Mouse (Mus musculus) midbrain, embryonic 13.5 days (tissue): ENCODE measurements at regions not wholly inside any gene's neighbourhood (a gene's known extent, or its start where the extent isn't known, plus 50 kb on each side); places are given as distances from the start of the nearest gene placed in this dataset.

Experiments
- ATAC-seq: fragments of 200-750 bp; cut with Nextera tagmentation; 2 replicates; pipeline ENCODE4 v1.8.0; 2017; ENCODE audit warnings: mild to moderate bottlenecking, moderate TSS enrichment, moderate library complexity
- H3K27ac ChIP-seq: fragments of 300-500 bp; sonication (generic); 2 replicates; pipeline ENCODE4 v1.5.1; 2015; ENCODE audit warnings: inconsistent platforms, mild to moderate bottlenecking, moderate library complexity
- H3K27me3 ChIP-seq: fragments of 300-500 bp; sonication (generic); 2 replicates; pipeline ENCODE4 v1.6.1; 2015; ENCODE audit warnings: mild to moderate bottlenecking, inconsistent platforms
- H3K36me3 ChIP-seq: fragments of 300-500 bp; sonication (generic); 2 replicates; pipeline ENCODE4 v1.6.1; 2015; ENCODE audit warnings: mild to moderate bottlenecking, inconsistent platforms
- H3K4me1 ChIP-seq: fragments of 300-500 bp; sonication (generic); replicated peaks from 2 replicates; pipeline ENCODE4 v1.6.1; 2015; ENCODE audit warnings: inconsistent platforms
- H3K4me2 ChIP-seq: fragments of 300-500 bp; sonication (generic); replicated peaks from 2 replicates; pipeline ENCODE4 v1.6.1; 2015; ENCODE audit warnings: moderate library complexity, mild to moderate bottlenecking, inconsistent platforms
- H3K4me3 ChIP-seq: fragments of 300-500 bp; sonication (generic); replicated peaks from 2 replicates; pipeline ENCODE4 v1.5.1; 2015; ENCODE audit warnings: mild to moderate bottlenecking, inconsistent platforms
- H3K9ac ChIP-seq: fragments of 300-500 bp; sonication (generic); replicated peaks from 2 replicates; pipeline ENCODE4 v1.6.1; 2015; ENCODE audit warnings: mild to moderate bottlenecking, inconsistent platforms
- H3K9me3 ChIP-seq: fragments of 300-500 bp; sonication (generic); 2 replicates; pipeline ENCODE4 v1.6.1; 2016; ENCODE audit warnings: mild to moderate bottlenecking, inconsistent platforms
- WGBS: fragments of 180-500 bp; shearing (Covaris S2); methylation state at CpG from one replicate; pipeline ENCODE4 v1.1.7; 2015; 5-methylcytosine and 5-hydroxymethylcytosine counted together

DNA sequence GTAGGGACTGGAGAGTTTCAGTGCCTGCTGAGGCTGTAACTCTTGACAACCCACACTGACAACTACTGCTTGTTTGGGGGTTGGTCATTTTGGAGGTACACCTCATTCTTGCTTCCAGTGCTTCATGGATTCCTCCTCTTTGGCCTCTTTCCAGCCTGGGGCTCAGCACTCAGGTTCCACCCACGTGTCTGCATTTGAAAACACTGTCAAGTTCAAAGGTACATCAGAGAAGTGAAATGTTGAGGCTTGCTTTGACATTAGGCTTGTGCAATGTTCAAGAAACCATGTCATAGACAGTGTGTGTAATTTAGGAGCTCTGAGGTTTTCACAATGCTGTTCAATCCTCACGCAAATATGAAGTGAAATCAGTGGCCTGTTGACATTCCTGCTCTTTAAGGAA, 304.5 kb downstream of the Sox11 start:
- Histone ChIP-seq H3K27ac (no peak overlapping the region), H3K4me1 (no peaks in the 10 kb centered on the region), H3K9me3 (no peaks in the 10 kb centered on the region), H3K27me3 (no peaks in the 10 kb centered on the region), H3K4me2 (no peak overlapping the region), H3K36me3 (no peaks in the 10 kb centered on the region), H3K9ac (no peak overlapping the region), H3K4me3 (no peak overlapping the region)
- WGBS: 77% methylated on average over 2 of the region's 2 CpGs
- no peak for ATAC-seq

- H3K36me3 ChIP-seq: no peaks in the 10 kb centered on the region
- peak; percentile 34; the same call in 1 of the 2 replicates for ATAC-seq
- peak overlapping the region; percentile 82 for H3K27ac ChIP-seq
- WGBS: 65% methylated on average over 4 of the region's 4 CpGs
- no peak overlapping the region for H3K4me3 ChIP-seq
- H3K9me3 ChIP-seq: no peaks in the 10 kb centered on the region
- no peak overlapping the region for H3K4me2 ChIP-seq
- H3K9ac ChIP-seq: no peak overlapping the region
- peaks cover 21% of the 10 kb centered on the region for H3K4me1 ChIP-seq
- H3K27me3 ChIP-seq: no peaks in the 10 kb centered on the region
Observed at GRCm38 (mm10) chr12:27019751-27020150, 322.6 kb downstream of the Sox11 start.

- Histone ChIP-seq H3K4me1 (peaks cover 21% of the 10 kb centered on the region), H3K9ac (no peak overlapping the region), H3K4me2 (no peak overlapping the region; the same call in 1 of the 2 replicates), H3K4me3 (no peak overlapping the region), H3K27ac (peak overlapping the region; percentile 82), H3K9me3 (no peaks in the 10 kb centered on the region), H3K27me3 (no peaks in the 10 kb centered on the region), H3K36me3 (no peaks in the 10 kb centered on the region)
- WGBS: 42% methylated on average over 7 of the region's 7 CpGs
- 0 out of 2 replicates have a peak, but pooled peaks have one; percentile 58 for ATAC-seq
Observed at GRCm38 (mm10) chr12:27018366-27018765, 324.0 kb downstream of the Sox11 start.

GRCm38 (mm10) chr12:26999287-26999686, 343.1 kb downstream of the Sox11 start:
- Histone ChIP-seq H3K4me3 (no peak overlapping the region), H3K4me2 (no peak overlapping the region), H3K27me3 (no peaks in the 10 kb centered on the region), H3K4me1 (0 out of 2 replicates have a peak, but pooled peaks cover 3% of the 10 kb centered on the region), H3K9ac (no peak overlapping the region), H3K27ac (no peak overlapping the region), H3K9me3 (no peaks in the 10 kb centered on the region), H3K36me3 (no peaks in the 10 kb centered on the region)
- no peak for ATAC-seq

DNA sequence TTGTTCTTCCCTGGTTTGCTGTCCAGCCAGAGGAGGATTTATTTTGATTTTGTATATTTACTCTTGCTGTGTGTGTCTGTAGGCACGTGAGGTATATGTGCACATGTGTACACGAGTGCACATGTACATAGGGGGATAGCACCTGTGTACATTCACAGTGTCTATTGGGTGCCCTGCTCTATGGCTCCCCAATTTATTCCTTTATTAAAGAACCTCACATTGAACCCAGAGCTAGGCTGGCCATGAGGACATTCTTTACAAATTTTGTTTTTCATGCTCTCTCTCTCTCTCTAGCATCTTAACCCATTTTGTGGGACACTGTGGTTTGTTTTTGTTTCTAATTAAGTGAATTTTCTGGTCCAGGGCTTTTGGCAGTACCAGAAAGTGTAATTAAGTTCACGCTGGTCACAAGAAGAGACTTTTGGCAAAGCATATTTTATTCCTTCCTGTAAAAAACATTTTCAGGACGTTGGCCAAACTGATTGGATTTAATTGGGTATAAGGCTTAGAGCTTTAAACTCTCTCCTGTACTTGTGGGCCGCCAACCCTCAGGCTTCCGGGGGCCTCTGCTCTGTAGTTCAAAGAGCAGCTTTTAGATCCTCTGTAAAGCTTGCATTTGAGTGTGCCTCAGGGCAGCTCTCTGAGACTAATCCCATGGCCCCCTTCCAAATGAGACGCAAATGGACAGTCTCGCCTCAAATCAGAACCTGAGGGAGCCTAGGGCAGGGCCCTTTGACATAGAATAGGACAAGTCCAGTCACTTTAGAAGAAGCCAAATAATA, 365.9 kb downstream of the Sox11 start:
- WGBS: 34% methylated on average over 8 of the region's 8 CpGs
- no peaks in the 10 kb centered on the region for H3K9me3 ChIP-seq
- H3K4me2 ChIP-seq: no peak overlapping the region
- H3K27me3 ChIP-seq: no peaks in the 10 kb centered on the region
- no peaks in the 10 kb centered on the region for H3K36me3 ChIP-seq
- H3K4me3 ChIP-seq: no peak overlapping the region
- 0 out of 2 replicates have a peak, but pooled peaks have one; percentile 17 for ATAC-seq
- no peak overlapping the region for H3K9ac ChIP-seq
- H3K4me1 ChIP-seq: peaks cover 10% of the 10 kb centered on the region
- peak overlapping the region; percentile 45; the same call in 1 of the 2 replicates for H3K27ac ChIP-seq

DNA sequence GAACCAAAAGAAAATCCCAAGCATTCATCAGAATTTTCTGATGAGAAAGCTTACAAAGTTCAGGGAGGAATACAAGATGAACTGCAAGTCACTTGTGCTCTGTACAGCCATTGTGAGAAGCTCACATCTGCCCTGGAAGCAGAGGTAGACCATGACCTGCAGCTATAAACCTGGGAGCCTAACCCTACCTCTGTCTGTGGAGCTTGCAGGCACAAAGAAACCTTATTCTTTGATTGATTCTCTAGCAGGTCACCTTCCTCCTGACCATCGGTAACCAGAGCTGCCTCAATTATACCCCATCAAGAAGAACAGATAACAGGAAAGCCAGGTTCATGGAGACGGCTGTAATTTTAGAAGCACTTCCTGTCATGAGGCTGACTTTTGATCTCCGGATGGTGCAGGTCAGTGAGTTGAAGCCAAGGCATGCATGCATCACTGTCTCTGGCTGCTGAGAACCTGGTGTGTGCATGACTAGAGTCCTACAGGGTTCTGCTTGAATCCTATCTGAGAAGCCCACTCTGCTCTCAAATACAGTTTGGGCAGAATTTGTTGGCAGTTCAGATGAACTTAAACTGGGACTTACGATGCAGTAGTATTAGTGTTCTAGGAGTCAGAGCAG, 369.8 kb downstream of the Sox11 start:
- Histone ChIP-seq H3K4me1 (peaks cover 12% of the 10 kb centered on the region), H3K9ac (no peak overlapping the region), H3K27me3 (no peaks in the 10 kb centered on the region), H3K4me3 (no peak overlapping the region), H3K9me3 (no peaks in the 10 kb centered on the region), H3K36me3 (no peaks in the 10 kb centered on the region), H3K27ac (no peak overlapping the region), H3K4me2 (no peak overlapping the region)
- 88% methylated on average over 4 of the region's 4 CpGs for WGBS
- ATAC-seq: no peak

- Histone ChIP-seq H3K4me3 (no peak overlapping the region), H3K27ac (peak overlapping the region; percentile 14; the same call in 1 of the 2 replicates), H3K9me3 (no peaks in the 10 kb centered on the region), H3K36me3 (no peaks in the 10 kb centered on the region), H3K4me2 (no peak overlapping the region), H3K9ac (no peak overlapping the region), H3K27me3 (no peaks in the 10 kb centered on the region), H3K4me1 (peaks cover 7% of the 10 kb centered on the region; the same call in 1 of the 2 replicates)
- WGBS: 54% methylated on average over 16 of the region's 16 CpGs
- ATAC-seq: 0 out of 2 replicates have a peak, but pooled peaks have one; percentile 20
Observed at GRCm38 (mm10) chr12:26967018-26967737, 375.2 kb downstream of the Sox11 start.

DNA sequence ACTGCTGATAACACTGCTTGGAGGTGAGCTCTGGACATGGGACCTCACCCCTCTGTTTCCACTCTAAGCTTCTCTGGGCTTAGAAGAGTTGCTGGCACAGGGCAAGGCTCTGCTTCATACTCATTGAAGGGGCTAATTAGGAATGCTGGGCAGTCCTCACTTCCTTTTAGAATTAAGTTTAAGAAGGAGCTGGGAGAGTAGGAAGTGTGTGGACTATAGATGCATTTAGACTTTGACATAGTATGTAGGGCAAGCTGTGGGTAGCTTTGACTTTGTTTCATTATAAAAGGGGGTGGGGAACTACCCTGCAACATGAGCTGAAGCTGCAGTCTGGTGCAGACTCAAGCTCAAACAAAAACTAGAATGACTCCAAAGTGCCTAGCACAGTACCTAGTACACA, 378.5 kb downstream of the Sox11 start:
- no peak overlapping the region for H3K27ac ChIP-seq
- H3K9ac ChIP-seq: no peak overlapping the region
- H3K36me3 ChIP-seq: no peaks in the 10 kb centered on the region
- ATAC-seq: no peak
- peaks cover 7% of the 10 kb centered on the region; the same call in 1 of the 2 replicates for H3K4me1 ChIP-seq
- H3K27me3 ChIP-seq: no peaks in the 10 kb centered on the region
- no peak overlapping the region for H3K4me2 ChIP-seq
- no peaks in the 10 kb centered on the region for H3K9me3 ChIP-seq
- H3K4me3 ChIP-seq: no peak overlapping the region

DNA sequence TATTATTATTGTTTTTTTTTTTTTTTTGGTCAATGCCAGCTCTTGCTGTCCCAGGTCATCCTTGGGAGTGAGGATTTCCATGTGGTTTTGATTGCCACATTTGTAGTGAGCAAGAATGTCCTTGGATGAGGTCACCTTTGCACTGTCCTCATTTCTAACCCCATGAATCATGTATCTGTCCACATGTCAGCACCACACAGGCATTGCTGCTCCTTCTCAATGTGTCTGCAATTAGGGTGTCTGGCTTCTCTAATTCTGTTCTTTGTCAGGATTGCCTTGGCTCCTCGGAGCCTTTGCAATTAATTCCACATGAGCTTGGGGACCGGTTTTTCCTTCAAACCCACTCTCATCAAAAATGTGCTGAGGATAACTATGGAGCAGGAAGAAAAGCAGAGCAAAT, 402.5 kb downstream of the Sox11 start:
- H3K4me2 ChIP-seq: no peak overlapping the region
- no peak overlapping the region for H3K27ac ChIP-seq
- peaks cover 5% of the 10 kb centered on the region; the same call in 1 of the 2 replicates for H3K9me3 ChIP-seq
- H3K27me3 ChIP-seq: no peaks in the 10 kb centered on the region
- no peak for ATAC-seq
- H3K36me3 ChIP-seq: no peaks in the 10 kb centered on the region
- H3K4me3 ChIP-seq: no peak overlapping the region
- no peak overlapping the region for H3K9ac ChIP-seq
- peaks cover 27% of the 10 kb centered on the region for H3K4me1 ChIP-seq
- 68% methylated on average over 2 of the region's 2 CpGs for WGBS

DNA sequence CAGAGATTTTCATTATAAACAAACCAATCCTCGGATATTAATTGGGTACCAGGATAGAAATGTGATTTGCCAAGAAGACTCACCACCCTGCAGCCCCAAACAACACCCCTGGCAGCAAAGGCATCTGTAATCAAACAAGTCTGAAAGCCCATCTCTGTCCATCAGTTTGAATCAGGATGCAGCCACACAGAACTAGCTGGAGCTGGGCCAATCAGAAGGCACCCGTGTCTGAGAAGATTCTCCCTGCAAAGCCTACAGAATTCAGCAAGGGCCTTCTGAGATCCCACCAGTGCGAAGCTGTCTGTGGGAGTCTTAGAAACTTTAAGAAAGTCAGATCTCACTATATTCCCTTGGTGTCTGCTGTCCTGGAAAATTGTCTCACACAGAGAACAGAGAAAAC, 404.5 kb downstream of the Sox11 start:
- Histone ChIP-seq H3K9ac (no peak overlapping the region), H3K4me3 (no peak overlapping the region), H3K9me3 (peaks cover 5% of the 10 kb centered on the region; the same call in 1 of the 2 replicates), H3K27me3 (no peaks in the 10 kb centered on the region), H3K4me1 (peaks cover 33% of the 10 kb centered on the region), H3K4me2 (no peak overlapping the region), H3K27ac (peak overlapping the region; percentile 77; the same call in 1 of the 2 replicates), H3K36me3 (no peaks in the 10 kb centered on the region)
- ATAC-seq: no peak
- 68% methylated on average over 3 of the region's 3 CpGs for WGBS

DNA sequence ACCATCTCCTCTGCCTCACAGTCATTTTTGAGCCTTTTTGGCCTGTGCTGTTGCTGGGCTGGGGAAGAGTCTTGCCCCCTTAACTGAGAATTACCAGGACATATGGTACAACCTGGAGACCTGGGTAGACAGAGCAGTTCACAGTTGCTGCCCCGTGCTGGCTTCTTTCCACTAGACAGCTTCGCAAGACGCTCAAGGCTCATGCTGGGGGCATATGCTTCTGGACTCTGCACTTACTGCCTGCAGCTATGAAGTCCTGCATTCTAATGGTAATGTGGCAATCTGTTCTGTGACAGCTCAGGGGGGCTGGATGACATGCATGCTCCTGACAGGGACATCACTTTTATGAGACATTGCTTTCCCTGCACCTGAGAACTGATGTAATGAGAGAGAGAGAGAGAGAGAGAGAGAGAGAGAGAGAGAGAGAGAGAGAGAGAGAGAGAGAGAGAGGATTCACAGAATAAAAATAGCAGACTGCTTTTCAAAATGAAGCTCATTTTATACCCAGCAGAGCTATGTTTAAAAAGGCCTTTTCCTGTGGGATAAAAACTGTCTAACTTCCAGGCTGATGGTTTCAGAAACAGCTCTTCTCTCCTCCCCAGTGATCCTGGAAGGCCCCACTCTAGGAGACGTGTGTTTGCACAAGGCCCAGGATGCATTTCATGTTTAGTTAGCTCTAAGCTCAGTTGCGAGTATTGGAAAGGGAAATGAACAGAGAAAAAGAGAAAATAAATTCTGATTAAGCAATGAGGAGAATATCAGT, 405.5 kb downstream of the Sox11 start:
- no peak overlapping the region for H3K4me3 ChIP-seq
- H3K9ac ChIP-seq: 0 out of 2 replicates have a peak overlapping the region, but pooled peaks have one; percentile 2
- H3K36me3 ChIP-seq: no peaks in the 10 kb centered on the region
- H3K27me3 ChIP-seq: no peaks in the 10 kb centered on the region
- peak overlapping the region; percentile 77 for H3K27ac ChIP-seq
- ATAC-seq: peak; percentile 78
- peaks cover 33% of the 10 kb centered on the region for H3K4me1 ChIP-seq
- 32% methylated on average over 5 of the region's 5 CpGs for WGBS
- peaks cover 5% of the 10 kb centered on the region; the same call in 1 of the 2 replicates for H3K9me3 ChIP-seq
- no peak overlapping the region for H3K4me2 ChIP-seq
